26 mouse cellular contexts compared by ENCODE assay signal in genomic region chr13:105628618-105629017, GRCm38 (mm10).
"Had no signal": no experiment of that assay in that cellular context is flagged by ENCODE, and none has a peak within 500 bp of the region (broad histone marks: within the 10 kb centered on the region; RNA-seq: fewer than 3 reads in every experiment).

No protein-coding gene starts in this region.

- DNase-seq: gastrocnemius, adult 2 months; gastrocnemius, postnatal 10 days; gastrocnemius, postnatal 25 days; heart, postnatal 10 days; heart, postnatal 4 days; kidney, adult 2 months; kidney, adult 9 months; kidney, postnatal 10 days; kidney, postnatal 36 days; liver; liver, embryonic 13.5 days had no signal

- H3K4me2 ChIP-seq: heart, embryonic 12.5 days; hindbrain, embryonic 12.5 days; hindbrain, embryonic 14.5 days; intestine, embryonic 15.5 days; limb, embryonic 12.5 days; liver, embryonic 11.5 days; liver, embryonic 13.5 days; liver, embryonic 15.5 days had no signal

- ATAC-seq: hindbrain, embryonic 16.5 days; inflammation-experienced regulatory T-cells, adult 6 months; intestine, embryonic 15.5 days; intestine, postnatal 0 days had no signal

- H3K4me1 ChIP-seq: heart, embryonic 10.5 days; heart, embryonic 12.5 days; hindbrain, embryonic 12.5 days; intestine, embryonic 15.5 days; limb, embryonic 10.5 days; limb, embryonic 12.5 days; liver, embryonic 13.5 days; liver, embryonic 15.5 days had no signal

- H3K27ac ChIP-seq: gastrocnemius, adult 2 months; heart, embryonic 10.5 days; hindbrain, embryonic 10.5 days; hindbrain, embryonic 12.5 days; hindbrain, embryonic 14.5 days; intestine, embryonic 15.5 days; layer of hippocampus, adult 2 months; left cerebral cortex, adult 2 months; limb, embryonic 10.5 days; limb, embryonic 12.5 days; liver, embryonic 13.5 days; liver, embryonic 15.5 days had no signal

- H3K36me3 ChIP-seq: heart, embryonic 10.5 days; heart, embryonic 12.5 days; hindbrain, embryonic 10.5 days; hindbrain, embryonic 12.5 days; intestine, embryonic 15.5 days; limb, embryonic 10.5 days; limb, embryonic 12.5 days; liver, embryonic 13.5 days; liver, embryonic 15.5 days had no signal

- H3K9me3 ChIP-seq: heart, embryonic 10.5 days; heart, embryonic 12.5 days; hindbrain, embryonic 10.5 days; hindbrain, embryonic 12.5 days; intestine, embryonic 15.5 days; limb, embryonic 10.5 days; limb, embryonic 12.5 days; liver, embryonic 13.5 days; liver, embryonic 15.5 days had no signal

- H3K27me3 ChIP-seq: heart, embryonic 12.5 days; hindbrain, embryonic 12.5 days; intestine, embryonic 15.5 days; limb, embryonic 12.5 days; liver, embryonic 13.5 days; liver, embryonic 15.5 days had no signal

- H3K9ac ChIP-seq: heart, embryonic 12.5 days; hindbrain, embryonic 12.5 days; hindbrain, embryonic 14.5 days; intestine, embryonic 15.5 days; limb, embryonic 12.5 days; liver, embryonic 13.5 days; liver, embryonic 15.5 days had no signal

- H3K4me3 ChIP-seq: gastrocnemius, adult 2 months; heart, embryonic 10.5 days; heart, embryonic 12.5 days; hindbrain, embryonic 10.5 days; hindbrain, embryonic 12.5 days; intestine, embryonic 15.5 days; layer of hippocampus, adult 2 months; left cerebral cortex, adult 2 months; limb, embryonic 10.5 days; limb, embryonic 12.5 days; liver, embryonic 13.5 days; liver, embryonic 15.5 days had no signal
